Mouse (Mus musculus) lung, postnatal 0 days (tissue): Measurements from ENCODE around the gene Ddo. TPM values are rescaled to one million over a fixed set of nuclear protein-coding genes. Genes with fewer than 3 reads are reported as not detected.
A peak's percentile ranks its signal among the peaks of the same experiment; 100 is the strongest.

ENCODE experiments used
- ATAC-seq: fragments of 200-750 bp; cut with Nextera tagmentation; 2 replicates; pipeline ENCODE4 v1.8.0; 2017; ENCODE audit warnings: moderate library complexity
- DNase-seq: peaks from one replicate; pipeline ENCODE4 v3.0.0-alpha.2; 2016; ENCODE audit warnings: low spot score
- H3K27ac ChIP-seq: fragments of 300-500 bp; sonication (generic); 2 replicates; pipeline ENCODE4 v1.5.1; 2014; ENCODE audit warnings: antibody characterized with exemption, mild to moderate bottlenecking, low read length, mixed read lengths
- H3K27me3 ChIP-seq: fragments of 300-500 bp; sonication (generic); replicated peaks from 2 replicates; pipeline ENCODE4 v1.6.1; 2014; ENCODE audit warnings: low read length, mixed read lengths; ENCODE audit not compliant: insufficient read depth
- H3K36me3 ChIP-seq: fragments of 300-500 bp; sonication (generic); 2 replicates; pipeline ENCODE4 v1.6.1; 2014; ENCODE audit warnings: low read length, mixed read lengths; ENCODE audit not compliant: insufficient read depth
- H3K4me1 ChIP-seq: fragments of 300-500 bp; sonication (generic); 2 replicates; pipeline ENCODE4 v1.6.1; 2014; ENCODE audit warnings: antibody characterized with exemption, low read depth, low read length, mixed read lengths; ENCODE audit not compliant: insufficient read depth
- H3K4me2 ChIP-seq: fragments of 300-500 bp; sonication (generic); replicated peaks from 2 replicates; pipeline ENCODE4 v1.6.1; 2014; ENCODE audit warnings: low read depth, mild to moderate bottlenecking, low read length, moderate library complexity, mixed read lengths
- H3K4me3 ChIP-seq: fragments of 300-500 bp; sonication (generic); 2 replicates; pipeline ENCODE4 v1.5.1; 2014; ENCODE audit warnings: low read depth, low read length
- H3K9ac ChIP-seq: fragments of 300-500 bp; sonication (generic); replicated peaks from 2 replicates; pipeline ENCODE4 v1.6.1; 2014; ENCODE audit warnings: low read depth, mild to moderate bottlenecking
- H3K9me3 ChIP-seq: fragments of 300-500 bp; sonication (generic); 2 replicates; pipeline ENCODE4 v1.6.1; 2016; ENCODE audit warnings: low read length, mixed read lengths
- CTCF ChIP-seq: IDR thresholded peaks from 2 replicates; pipeline ENCODE4 v1.5.1; 2016; ENCODE audit warnings: antibody characterized with exemption, mild to moderate bottlenecking
- EP300 ChIP-seq: IDR thresholded peaks from 2 replicates; pipeline ENCODE4 v1.6.1; 2016; ENCODE audit warnings: antibody characterized with exemption, mild to moderate bottlenecking, control low read depth
- WGBS: fragments of 180-500 bp; shearing (Covaris S2); extraction: QIAGEN DNeasy Blood & Tissue Kit; methylation state at CpG from one replicate; pipeline ENCODE4 v1.1.7; 2014; 5-methylcytosine and 5-hydroxymethylcytosine counted together
- polyA plus RNA-seq: library from polyadenylated mRNA; unstranded; fragments of >200 nt; fragmentation: Nextera tagmentation; extraction: Ambion mirVana; gene quantifications from 2 replicates; pipeline ENCODE4 v1.2.1, GENCODE M21; 2015

Ddo gene
- polyA plus RNA-seq, 1 experiment from 2014 or later = 5.0 TPM

- H3K4me1 ChIP-seq = no peaks in the 10 kb centered on the region
- peak overlapping the region; percentile 98 for H3K4me2 ChIP-seq
- no peaks in the 10 kb centered on the region for H3K9me3 ChIP-seq
- peak; percentile 18; the same call in 1 of the 2 replicates for ATAC-seq
- WGBS = 59% methylated on average over 9 of the region's 9 CpGs
- no peaks in the 10 kb centered on the region for H3K27me3 ChIP-seq
- no peak for TF ChIP-seq CTCF
- H3K9ac ChIP-seq = 0 out of 2 replicates have a peak overlapping the region, but pooled peaks have one; percentile 59
- no peaks in the 10 kb centered on the region for H3K36me3 ChIP-seq
- H3K27ac ChIP-seq = peak overlapping the region; percentile 75; the same call in 1 of the 2 replicates
- no peak overlapping the region for H3K4me3 ChIP-seq
- DNase-seq = no peak
These were observed 54.0 kb downstream of the Ddo start for GRCm38 (mm10) chr10:40683868-40684253.

DNA sequence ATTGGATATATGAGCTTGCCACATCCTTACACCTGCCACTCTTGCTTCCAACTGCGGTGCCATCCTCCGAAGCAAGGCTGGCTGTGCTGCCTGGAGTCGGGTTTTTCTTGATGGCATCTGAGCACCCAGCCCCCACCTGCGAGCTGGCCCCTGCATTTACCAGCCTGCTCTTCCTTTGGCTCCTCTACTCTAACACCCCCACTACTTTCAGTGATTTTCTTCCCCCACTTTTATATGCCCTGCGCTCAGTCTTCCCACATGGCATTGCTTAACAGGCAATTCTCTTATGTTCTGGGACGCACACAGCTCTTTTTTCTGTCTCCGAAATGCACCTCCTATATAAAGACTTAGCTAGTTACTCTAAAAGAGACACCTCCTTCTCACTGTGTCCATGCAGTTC, 54.5 kb downstream of the Ddo start:
- Histone ChIP-seq H3K4me3 (no peak overlapping the region), H3K4me1 (no peaks in the 10 kb centered on the region), H3K4me2 (peak overlapping the region; percentile 98; the same call in 1 of the 2 replicates), H3K27me3 (no peaks in the 10 kb centered on the region), H3K9me3 (no peaks in the 10 kb centered on the region), H3K27ac (no peak overlapping the region), H3K36me3 (no peaks in the 10 kb centered on the region), H3K9ac (no peak overlapping the region)
- TF ChIP-seq EP300 (no peak), CTCF (no peak)
- DNase-seq = no peak
- 91% methylated on average over 7 of the region's 7 CpGs for WGBS
- ATAC-seq = no peak

- no peaks in the 10 kb centered on the region for H3K36me3 ChIP-seq
- no peaks in the 10 kb centered on the region for H3K9me3 ChIP-seq
- no peaks in the 10 kb centered on the region for H3K27me3 ChIP-seq
- DNase-seq = no peak
- H3K4me2 ChIP-seq = no peak overlapping the region
- H3K9ac ChIP-seq = no peak overlapping the region
- no peak for ATAC-seq
- no peak overlapping the region for H3K4me3 ChIP-seq
- no peak overlapping the region for H3K27ac ChIP-seq
- no peaks in the 10 kb centered on the region for H3K4me1 ChIP-seq
- WGBS = 34% methylated on average over 8 of the region's 8 CpGs
- TF ChIP-seq CTCF = no peak
- no peak for TF ChIP-seq EP300
These were observed 55.8 kb downstream of the Ddo start for GRCm38 (mm10) chr10:40685641-40686040.

- WGBS = 87% methylated on average over 4 of the region's 4 CpGs
These were observed 57.2 kb downstream of the Ddo start for GRCm38 (mm10) chr10:40686976-40687375.

DNA sequence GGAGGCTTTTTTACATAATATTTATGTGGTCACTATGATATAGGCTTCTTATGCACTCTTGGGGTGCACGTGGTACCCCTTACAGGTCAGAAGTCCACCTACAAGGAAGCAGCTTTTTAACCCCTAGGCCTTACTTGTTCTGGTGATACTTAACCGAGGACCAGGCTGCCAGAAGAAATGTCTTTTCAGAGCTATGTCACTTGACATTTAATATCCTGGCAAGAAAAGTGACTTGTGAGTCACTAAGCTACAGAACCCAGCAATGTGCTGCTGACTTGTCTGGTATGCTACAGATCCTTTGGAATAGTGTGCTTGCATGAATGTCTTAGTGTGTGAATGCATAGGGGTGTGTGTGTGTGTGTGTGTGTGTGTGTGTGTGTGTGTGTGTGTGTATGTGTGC, 57.6 kb downstream of the Ddo start:
- Histone ChIP-seq H3K9ac (no peak overlapping the region), H3K4me1 (no peaks in the 10 kb centered on the region), H3K36me3 (no peaks in the 10 kb centered on the region), H3K27ac (no peak overlapping the region), H3K9me3 (no peaks in the 10 kb centered on the region), H3K27me3 (no peaks in the 10 kb centered on the region), H3K4me2 (no peak overlapping the region), H3K4me3 (no peak overlapping the region)
- TF ChIP-seq CTCF (no peak), EP300 (no peak)
- ATAC-seq (no peak), DNase-seq (no peak)
- 60% methylated on average over 2 of the region's 2 CpGs for WGBS

More at GRCm38 (mm10) chr10:40686976-40687375, 57.2 kb downstream of the Ddo start:
- Histone ChIP-seq H3K27me3 (no peaks in the 10 kb centered on the region), H3K9ac (no peak overlapping the region), H3K4me3 (no peak overlapping the region), H3K4me2 (no peak overlapping the region), H3K9me3 (no peaks in the 10 kb centered on the region), H3K27ac (no peak overlapping the region), H3K36me3 (no peaks in the 10 kb centered on the region), H3K4me1 (no peaks in the 10 kb centered on the region)
- DNase-seq = no peak
- no peak for ATAC-seq
- TF ChIP-seq CTCF = no peak
- TF ChIP-seq EP300 = no peak

DNA sequence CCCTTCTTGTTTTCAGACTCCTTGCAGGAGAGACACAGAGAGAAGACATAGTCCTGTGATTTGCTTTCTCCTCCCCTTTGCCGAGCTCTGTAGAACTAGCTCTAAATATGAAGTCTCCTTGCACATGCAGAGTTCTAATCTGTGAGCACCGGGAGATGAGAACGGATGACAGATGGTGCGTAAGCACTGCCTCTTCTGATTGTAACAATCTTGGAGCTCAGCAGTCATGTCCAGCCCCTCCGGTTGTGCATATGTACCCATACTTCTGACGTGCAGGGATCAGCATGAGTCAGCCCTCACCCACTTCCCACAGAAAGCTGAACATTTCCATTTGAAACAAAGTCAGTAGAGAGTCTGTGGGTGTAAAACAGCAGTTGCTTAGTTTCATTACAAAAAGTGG, 58.5 kb downstream of the Ddo start:
- DNase-seq (no peak), ATAC-seq (no peak)
- Histone ChIP-seq H3K27ac (no peak overlapping the region), H3K9ac (no peak overlapping the region), H3K4me2 (no peak overlapping the region), H3K4me3 (no peak overlapping the region), H3K9me3 (no peaks in the 10 kb centered on the region), H3K36me3 (no peaks in the 10 kb centered on the region), H3K4me1 (no peaks in the 10 kb centered on the region), H3K27me3 (no peaks in the 10 kb centered on the region)
- 82% methylated on average over 6 of the region's 6 CpGs for WGBS
- TF ChIP-seq CTCF = no peak

- no peak overlapping the region for H3K4me2 ChIP-seq
- no peak overlapping the region for H3K4me3 ChIP-seq
- H3K4me1 ChIP-seq = no peaks in the 10 kb centered on the region
- TF ChIP-seq CTCF (no peak), EP300 (no peak)
- ATAC-seq = no peak
- H3K36me3 ChIP-seq = no peaks in the 10 kb centered on the region
- H3K9ac ChIP-seq = no peak overlapping the region
- DNase-seq = no peak
- H3K27ac ChIP-seq = no peak overlapping the region
- no peaks in the 10 kb centered on the region for H3K9me3 ChIP-seq
- WGBS = 50% methylated on average over 1 of the region's 1 CpGs
- H3K27me3 ChIP-seq = no peaks in the 10 kb centered on the region
These were observed 59.1 kb downstream of the Ddo start for GRCm38 (mm10) chr10:40688873-40689272.
